Mouse (Mus musculus): ENCODE results near the gene Skint5. TPM values are rescaled to one million over a fixed set of nuclear protein-coding genes. Genes with fewer than 3 reads are reported as not detected.

The Skint5 gene
- polyA plus RNA-seq (2014; fragmentation: Illumina TruSeq; extraction: RNeasy Lipid Tissue Mini Kit (QIAGEN cat#74804); ENCODE audit: low read depth, low replicate concordance), result not detected

GRCm38 (mm10) chr4:113999403-113999802, at the start of gene Skint5:
TSS of gene Skint5 (minus strand) at chr4:113999503.

Other genes with a start within 250 kb of the Skint5 start
- not detected for gene Skint11, start 163.9 kb upstream of the Skint5 start, polyA plus RNA-seq (2014; fragmentation: Illumina TruSeq; extraction: RNeasy Lipid Tissue Mini Kit (QIAGEN cat#74804); ENCODE audit: low read depth, low replicate concordance)